Mouse (Mus musculus) brain, adult 2 months (tissue): ENCODE results near the gene Atp6v0e.

Experiments
- DNase-seq: peaks from one replicate; pipeline ENCODE4 v3.0.0; 2011; ENCODE audit warnings: low read depth, low spot score

The Atp6v0e gene

GRCm38 (mm10) chr17:26681276-26681675 lies 18.2 kb downstream of the Atp6v0e start:
- no peak for DNase-seq

DNA sequence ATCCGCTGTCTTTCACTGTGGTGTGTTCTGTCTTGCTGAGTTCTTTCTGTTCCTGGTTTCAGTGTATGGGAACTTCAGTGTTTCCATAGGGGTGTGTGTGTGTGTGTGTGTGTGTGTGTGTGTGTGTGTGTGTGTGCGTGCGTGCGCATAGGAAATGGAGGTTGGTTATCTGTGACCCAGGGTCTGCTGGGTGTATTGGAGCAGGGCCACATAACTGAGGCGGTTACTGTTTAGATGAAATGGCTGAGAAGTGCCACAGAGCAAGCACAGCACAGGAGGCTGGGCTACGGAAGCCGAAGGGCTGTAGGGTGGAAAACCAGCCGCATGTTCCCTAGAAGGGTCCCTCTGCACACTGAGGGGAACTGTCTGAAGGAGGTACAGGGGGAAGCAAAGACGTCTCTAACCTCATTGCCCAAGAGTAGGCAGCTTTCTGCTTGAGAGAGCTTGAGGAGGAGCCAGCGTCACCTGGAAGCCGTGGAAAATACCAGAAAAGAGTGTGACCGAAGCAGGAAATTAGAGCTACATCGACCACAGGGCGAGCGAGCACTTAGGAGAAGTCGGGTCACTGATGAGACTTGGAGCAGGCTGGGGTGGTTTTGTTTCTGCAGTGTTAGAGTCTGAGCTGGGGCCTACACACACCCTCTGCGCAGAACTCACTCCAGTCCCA lies 23.4 kb downstream of the Atp6v0e start:
- no peak for DNase-seq

DNA sequence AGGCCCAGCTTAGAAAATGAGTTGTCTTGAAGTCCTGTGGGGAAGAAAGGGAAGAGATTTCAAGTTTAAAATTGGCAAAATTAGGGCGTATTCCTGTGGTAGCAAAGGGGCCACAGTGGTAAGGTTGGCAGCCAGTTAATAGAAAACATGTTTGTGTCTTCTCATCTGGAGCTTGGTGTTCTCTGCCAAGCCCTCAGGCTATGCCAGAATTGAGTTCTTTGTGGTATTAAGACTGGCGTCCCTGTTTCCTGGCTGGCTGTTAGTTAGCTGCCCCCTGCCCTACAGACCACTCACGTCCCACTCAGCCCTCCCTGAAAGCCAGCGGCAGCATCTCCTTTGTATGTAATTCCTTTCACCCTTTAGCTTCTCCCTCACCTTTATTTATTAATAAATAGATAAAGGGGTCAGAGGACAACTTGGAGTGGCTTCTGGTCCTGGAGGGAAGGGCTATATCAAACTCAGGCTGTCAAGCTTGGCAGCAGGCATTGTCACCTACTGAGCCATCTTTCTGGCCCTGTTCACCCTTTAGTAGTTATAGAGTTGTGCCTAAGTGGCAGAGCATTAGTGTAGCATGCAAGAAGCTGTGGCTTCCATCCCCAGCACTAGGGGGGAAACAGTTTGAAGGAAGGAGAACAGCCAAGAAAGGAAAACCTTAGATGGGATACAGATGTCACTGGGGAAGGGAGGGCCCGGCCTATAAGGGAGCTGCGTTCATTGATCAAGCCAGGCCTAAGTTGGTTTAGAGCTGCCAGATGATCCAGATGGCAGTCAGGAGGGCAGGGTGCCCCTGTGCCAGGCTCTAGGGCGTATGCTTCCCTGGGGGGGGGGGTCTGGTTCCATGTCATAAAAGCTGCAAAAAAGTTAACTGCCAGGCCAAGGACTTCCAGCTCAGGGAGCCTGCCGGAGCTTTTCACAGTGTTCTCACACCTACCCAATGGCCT lies 26.0 kb downstream of the Atp6v0e start:
- DNase-seq = peak; percentile 63

GRCm38 (mm10) chr17:26689810-26690209 lies 26.8 kb downstream of the Atp6v0e start:
- DNase-seq = no peak

- DNase-seq = peak; percentile 68
Observed at GRCm38 (mm10) chr17:26690236-26690635, 27.2 kb downstream of the Atp6v0e start.

DNA sequence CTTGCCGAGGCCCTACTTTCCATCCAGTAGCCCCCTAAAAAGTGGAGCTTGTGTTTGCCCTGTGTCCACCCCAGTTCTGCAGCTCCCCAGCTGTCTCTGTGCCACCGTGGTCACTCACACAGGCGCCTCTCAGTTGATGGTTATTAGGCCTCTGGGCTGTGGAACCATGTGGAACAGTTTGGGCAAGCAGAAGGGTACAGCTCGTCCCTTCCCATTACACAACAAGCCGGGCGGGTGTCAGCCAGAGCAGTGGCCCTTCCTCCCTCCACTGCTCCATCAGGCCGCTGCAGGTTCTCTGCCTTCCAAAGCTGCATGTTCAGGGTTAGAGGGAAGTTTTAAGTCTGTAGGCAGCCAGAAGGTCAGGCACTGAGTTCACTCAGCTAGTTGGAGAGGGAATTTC lies 28.1 kb downstream of the Atp6v0e start:
- DNase-seq = peak; percentile 54

- peak; percentile 93 for DNase-seq
Observed at GRCm38 (mm10) chr17:26693424-26693823, 30.4 kb downstream of the Atp6v0e start.

GRCm38 (mm10) chr17:26694171-26694570 lies 31.1 kb downstream of the Atp6v0e start:
- peak; percentile 83 for DNase-seq

DNA sequence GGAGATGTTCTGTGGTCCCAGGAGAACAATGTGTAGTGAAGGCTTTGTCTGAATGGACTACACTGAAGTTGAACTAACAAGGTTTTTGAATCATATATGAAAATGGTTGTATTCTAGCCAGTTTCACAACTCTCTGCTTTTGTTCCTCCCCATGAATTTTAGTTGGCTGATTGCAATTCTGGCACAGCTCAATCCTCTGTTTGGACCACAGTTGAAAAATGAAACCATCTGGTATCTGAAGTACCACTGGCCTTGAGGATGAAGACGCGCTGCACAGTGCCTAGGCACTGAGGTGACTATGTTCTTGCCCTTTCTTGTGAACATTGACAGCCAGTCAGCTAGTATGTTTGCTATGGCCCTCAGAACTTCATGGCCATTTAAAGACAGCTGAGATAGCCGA lies 32.2 kb downstream of the Atp6v0e start:
- peak; percentile 54 for DNase-seq

- no peak for DNase-seq
Observed at GRCm38 (mm10) chr17:26698846-26699245, 35.8 kb downstream of the Atp6v0e start.

- DNase-seq = peak; percentile 55
Observed at GRCm38 (mm10) chr17:26699819-26700616, 37.0 kb downstream of the Atp6v0e start.

- peak; percentile 80 for DNase-seq
Observed at GRCm38 (mm10) chr17:26701565-26701964, 38.5 kb downstream of the Atp6v0e start.

GRCm38 (mm10) chr17:26702621-26703020 lies 39.6 kb downstream of the Atp6v0e start:
- DNase-seq = peak; percentile 61

DNA sequence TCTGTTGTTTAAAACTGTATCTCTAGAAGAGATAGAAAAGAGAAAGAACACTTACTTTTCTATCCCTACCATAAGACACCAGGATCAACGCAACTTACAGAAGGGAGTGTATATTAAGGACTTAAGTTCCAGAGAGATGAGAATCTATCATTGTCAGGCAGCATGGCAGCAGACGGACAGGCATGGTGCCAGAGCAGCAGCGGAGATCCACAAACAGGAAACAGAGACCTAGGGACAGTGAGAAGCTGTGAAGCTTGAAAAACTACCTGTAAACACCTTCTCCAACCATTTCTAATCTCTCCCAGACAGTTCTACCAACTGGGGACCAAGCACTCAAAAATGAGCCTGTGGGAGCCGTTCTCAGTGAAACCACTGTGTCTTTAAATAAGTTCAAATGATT lies 40.6 kb downstream of the Atp6v0e start:
- DNase-seq = peak; percentile 71

- no peak for DNase-seq
Observed at GRCm38 (mm10) chr17:26705463-26706359, 42.7 kb downstream of the Atp6v0e start.

GRCm38 (mm10) chr17:26707066-26707465 lies 44.0 kb downstream of the Atp6v0e start:
- no peak for DNase-seq

DNA sequence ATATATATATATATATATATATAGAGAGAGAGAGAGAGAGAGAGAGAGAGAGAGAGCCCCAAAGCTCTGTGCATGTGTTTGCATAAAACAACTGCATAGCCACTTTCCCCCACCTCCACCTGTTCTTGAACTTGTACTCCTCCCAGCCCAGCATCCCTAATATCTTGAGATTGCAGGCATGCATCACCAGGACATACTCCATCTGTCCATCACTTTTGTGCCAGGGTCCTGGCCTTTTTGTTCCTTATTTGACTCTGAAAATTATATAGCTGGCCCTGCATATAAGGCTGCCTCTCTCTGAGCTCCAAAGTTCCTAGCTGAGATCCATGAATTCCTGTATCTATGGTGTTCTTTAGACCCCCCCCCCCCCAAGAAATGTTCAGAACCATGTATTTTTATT lies 45.5 kb downstream of the Atp6v0e start:
- DNase-seq = peak; percentile 46

DNA sequence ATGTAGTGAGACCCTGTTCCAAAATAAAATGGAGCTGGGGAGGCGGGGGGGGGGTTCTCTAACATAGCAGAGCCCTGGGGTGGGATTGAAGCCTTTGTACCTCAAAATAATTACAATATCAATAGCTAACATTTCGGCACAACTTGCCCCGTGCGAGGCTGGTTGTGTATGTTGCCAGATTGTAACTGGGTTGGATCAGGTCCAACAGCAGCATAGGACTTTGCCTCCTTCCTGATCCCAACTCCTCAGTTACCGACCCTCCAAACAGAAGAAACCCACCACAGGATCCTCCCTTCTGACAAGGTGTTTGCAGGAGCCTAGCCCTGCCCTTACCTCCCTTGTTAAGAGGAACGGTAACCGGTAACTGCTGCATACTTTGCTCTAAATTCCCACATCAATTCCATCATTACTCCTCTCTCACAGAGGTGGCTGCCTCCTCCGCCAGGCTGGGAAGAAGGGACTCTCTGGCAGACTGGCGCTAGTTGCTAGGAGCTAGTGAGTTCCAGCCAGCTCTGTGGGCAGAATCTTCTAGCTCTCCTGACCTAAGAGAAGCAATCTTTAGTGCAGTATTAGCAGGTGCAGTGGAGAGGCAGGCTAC lies 46.1 kb downstream of the Atp6v0e start:
- DNase-seq = peak; percentile 84

GRCm38 (mm10) chr17:26710049-26710448 lies 47.0 kb downstream of the Atp6v0e start:
- peak; percentile 51 for DNase-seq

GRCm38 (mm10) chr17:26715271-26715758 lies 52.3 kb downstream of the Atp6v0e start, which contains the start of gene Crebrf:
Gene Crebrf, plus strand, starts transcription at chr17:26715650.
- peak; percentile 99 for DNase-seq
